Mouse (Mus musculus) erythroblast, embryonic 14.5 days (primary cell): Measurements from ENCODE around the gene Atf4.

ENCODE experiments used
- GATA1 ChIP-seq: IDR thresholded peaks from 2 replicates; pipeline ENCODE4 v1.6.1; 2012; ENCODE audit warnings: low read length, inconsistent platforms, mixed read lengths
- TAL1 ChIP-seq: IDR thresholded peaks from 3 replicates; pipeline ENCODE4 v1.6.1; 2012; ENCODE audit warnings: low read length, inconsistent platforms, mixed read lengths

DNA sequence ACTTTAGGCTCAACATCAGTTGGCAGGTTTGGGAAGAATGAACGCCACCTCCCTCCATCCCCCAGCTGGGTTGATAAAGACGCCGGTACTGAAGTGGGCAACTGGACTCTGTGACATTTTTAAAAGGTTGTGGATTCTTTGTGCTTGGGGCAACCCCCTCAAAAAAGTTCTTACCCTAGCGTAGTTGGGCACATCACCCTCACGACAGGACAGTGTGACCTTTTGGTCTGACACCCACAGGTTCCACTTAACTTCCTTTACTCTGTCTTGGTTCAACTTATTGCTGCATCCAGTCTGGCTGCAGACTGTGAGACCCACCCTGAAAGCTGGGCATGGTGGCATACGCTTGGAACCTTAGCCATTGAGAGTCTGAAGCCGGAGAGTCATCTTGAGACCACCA, 31.2 kb upstream of the Atf4 start:
- no peak for TF ChIP-seq GATA1
- no peak for TF ChIP-seq TAL1
